Mouse (Mus musculus) T-helper 17 cell (primary cell): ENCODE data around the gene Nubpl.

Experiments
- in situ Hi-C, 2 experiments: fragments of 300-600 bp; cut with MboI, MseI; formaldehyde crosslinking; loops; 1 replicate in 1 of 2; 2 replicates in 1 of 2; pipeline ENCODE4 v1.15.1; 2025; ENCODE audit warnings: high pct_unique_total_duplicates in 2 of 2

Nubpl gene

GRCm38 (mm10) chr12:52319156-52319555 is 221.6 kb downstream of the Nubpl start:
- in situ Hi-C loops: no loop called here

DNA sequence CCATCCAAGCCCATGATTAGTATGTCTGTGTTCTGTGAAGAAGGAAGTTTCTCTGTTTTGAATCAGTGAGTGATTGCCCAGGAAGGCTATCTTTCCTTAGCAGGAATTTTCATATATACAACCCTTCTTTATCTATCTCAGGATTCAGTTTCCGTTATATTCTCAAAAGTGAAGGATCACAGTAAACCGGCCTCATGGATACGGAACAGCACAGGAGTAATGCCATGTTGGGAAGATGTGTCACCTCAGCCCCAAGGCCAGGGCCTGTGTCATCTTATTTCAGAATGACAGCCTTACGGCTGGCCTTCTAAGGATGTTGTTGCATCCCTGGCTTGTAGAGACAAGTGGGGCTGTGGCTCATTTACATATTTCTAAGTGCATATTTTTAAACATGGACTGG is 231.0 kb downstream of the Nubpl start:
- in situ Hi-C loops: no loop called here

GRCm38 (mm10) chr12:52335142-52335765 is 237.7 kb downstream of the Nubpl start:
- in situ Hi-C loops: no loop called here

DNA sequence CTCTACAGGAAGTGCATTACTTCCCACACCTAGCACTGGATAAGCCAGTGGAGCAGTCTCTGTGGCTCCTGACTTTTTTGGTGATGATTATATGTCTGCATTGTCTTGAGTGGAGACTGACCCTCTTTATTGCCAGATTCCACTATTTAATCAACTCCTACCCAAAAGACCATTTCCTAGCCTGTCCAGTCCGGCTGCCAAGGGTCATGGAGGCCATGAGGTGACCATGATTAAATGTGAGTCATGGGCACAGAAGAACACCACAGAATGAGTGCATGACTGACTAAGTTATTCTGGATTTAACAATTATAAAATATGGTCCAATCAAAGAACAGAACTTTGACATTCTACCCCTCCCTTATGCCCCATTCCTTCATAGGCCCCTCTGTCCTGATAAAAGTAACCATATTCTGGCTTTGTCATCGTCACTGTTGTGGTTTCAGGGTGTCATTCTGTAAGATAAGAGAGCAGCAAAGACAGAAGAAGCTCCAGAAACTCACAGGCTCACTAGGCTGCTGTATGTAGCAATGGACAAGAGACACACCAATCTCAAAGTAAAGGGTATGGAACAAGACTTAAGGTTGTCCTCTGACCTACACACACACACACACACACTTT is 240.7 kb downstream of the Nubpl start:
- in situ Hi-C loops: no loop called here

DNA sequence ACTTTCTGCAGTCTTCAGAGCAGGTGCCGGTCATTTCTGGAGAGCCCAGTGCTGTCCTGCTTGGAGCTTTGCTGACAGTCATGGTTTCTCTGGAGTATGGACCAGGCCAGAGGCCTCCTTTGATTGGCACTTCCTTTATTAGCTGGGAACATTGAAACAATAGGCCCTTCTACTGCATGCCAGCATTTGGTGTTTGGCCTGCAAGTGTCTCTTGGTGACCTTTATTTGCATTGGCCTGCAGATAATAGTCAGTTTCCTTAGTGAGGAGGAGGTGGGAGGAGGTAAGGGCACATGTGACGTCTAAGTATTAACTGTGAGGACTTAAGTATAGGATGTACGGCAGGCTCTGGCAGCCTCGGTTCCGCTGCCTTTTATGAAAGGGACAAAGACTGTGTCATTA is 249.1 kb downstream of the Nubpl start:
- in situ Hi-C loops: no loop called here

- in situ Hi-C loops: no loop called here
Measured at GRCm38 (mm10) chr12:52350276-52350675, 252.7 kb downstream of the Nubpl start.

GRCm38 (mm10) chr12:52359484-52359883 is 261.9 kb downstream of the Nubpl start:
- in situ Hi-C loops: no loop called here

GRCm38 (mm10) chr12:52360136-52360535 is 262.6 kb downstream of the Nubpl start:
- in situ Hi-C loops: no loop called here

- in situ Hi-C loops: no loop called here
Measured at GRCm38 (mm10) chr12:52361198-52361597, 263.7 kb downstream of the Nubpl start.
